Mouse (Mus musculus): ENCODE data around the gene Fos. TPM values are rescaled to one million over a fixed set of nuclear protein-coding genes. Genes with fewer than 3 reads are reported as not detected.

Fos gene
- polyA plus RNA-seq, 1 experiment from 2014 or later, result 0.89 TPM

DNA sequence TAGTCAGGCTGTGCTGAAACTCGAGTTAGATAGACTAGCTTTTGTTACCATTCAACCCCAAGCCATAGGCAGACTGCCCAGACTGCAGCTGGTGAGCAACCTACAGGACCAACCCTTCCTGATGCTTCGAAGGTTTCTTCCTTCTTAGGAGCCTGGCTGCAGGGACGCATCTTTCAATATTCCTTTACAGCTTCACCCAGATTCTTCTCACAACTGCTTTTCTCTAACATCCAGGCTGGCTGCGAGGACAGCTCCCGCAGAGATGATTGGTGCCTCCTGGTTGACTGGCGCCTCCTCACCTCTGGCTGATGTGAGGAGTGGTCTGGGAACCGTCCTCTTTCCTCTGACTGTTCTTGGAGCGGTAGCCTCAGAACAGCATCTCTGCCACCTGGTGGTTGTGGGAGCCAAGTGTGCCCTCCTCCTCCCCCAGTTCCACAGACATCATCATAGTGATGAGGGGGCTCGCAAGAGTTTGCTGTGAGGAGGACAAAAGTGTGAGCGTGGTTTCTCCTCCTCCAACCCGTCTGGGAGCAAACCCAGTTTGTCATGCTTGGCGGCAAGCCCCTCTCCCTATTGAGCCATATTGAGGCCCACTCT is 14.0 kb downstream of the Fos start:
- Histone ChIP-seq H3K9me3 (ENCODE audit: control insufficient read depth, low read length) (no peaks in the 10 kb centered on the region), H3K9ac (ENCODE audit: low read length) (no peak overlapping the region), H3K4me3 (ENCODE audit: low read depth, low read length) (peak overlapping the region; percentile 5; the same call in 1 of the 2 replicates), H3K36me3 (ENCODE audit: control insufficient read depth, insufficient read depth, low read length) (no peaks in the 10 kb centered on the region), H3K27me3 (ENCODE audit: control insufficient read depth, insufficient read depth, low read length) (no peaks in the 10 kb centered on the region), H3K27ac (replicated peaks; ENCODE audit: low read depth, low read length) (no peak overlapping the region), H3K4me1 (ENCODE audit: control insufficient read depth, insufficient read depth, low read length) (peaks cover 4% of the 10 kb centered on the region; the same call in 1 of the 2 replicates), H3K4me2 (ENCODE audit: low read depth, severe bottlenecking) (peak overlapping the region; percentile 58; the same call in 1 of the 2 replicates)
- ATAC-seq (ENCODE audit: insufficient number of reproducible peaks, low FRiP score, low TSS enrichment, low read depth), result no peak
- DNase-seq (ENCODE audit: low spot score), result peak; percentile 83
- 2% methylated on average over 12 of the region's 12 CpGs for WGBS

DNA sequence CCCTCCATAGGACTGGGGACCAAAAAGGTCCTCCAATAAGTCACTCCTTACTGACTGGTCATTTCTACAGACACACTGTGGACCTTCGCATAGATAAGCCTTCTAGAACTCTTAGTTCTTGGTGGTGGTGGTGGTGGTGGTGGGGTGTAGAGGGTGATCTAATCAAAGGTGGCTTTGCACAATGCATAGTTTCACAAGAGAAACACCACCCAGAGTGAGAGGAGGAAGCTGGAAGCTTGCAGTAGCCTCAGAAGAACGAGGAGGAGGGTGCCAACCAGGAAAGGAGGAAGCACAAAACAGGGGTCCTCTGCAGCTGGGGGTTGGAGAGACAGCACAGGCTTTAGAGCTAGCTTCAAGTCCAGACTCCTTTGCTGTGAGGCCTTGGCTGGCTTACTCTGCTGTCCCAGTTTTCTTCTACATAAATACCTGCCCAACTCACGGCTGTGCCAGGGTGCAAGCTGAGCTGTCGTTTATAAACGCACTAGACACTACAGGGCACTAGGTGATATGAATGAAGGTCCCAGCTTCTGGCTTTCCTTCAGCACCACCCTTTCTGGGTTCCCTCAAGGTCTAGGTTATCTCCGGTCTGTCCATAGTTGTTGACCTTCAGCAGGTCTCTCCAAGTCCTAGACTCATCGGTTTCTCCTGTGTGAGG is 15.7 kb downstream of the Fos start:
- Histone ChIP-seq H3K4me1 (ENCODE audit: control insufficient read depth, insufficient read depth, low read length) (peaks cover 4% of the 10 kb centered on the region; the same call in 1 of the 2 replicates), H3K4me3 (ENCODE audit: low read depth, low read length) (no peak overlapping the region), H3K4me2 (ENCODE audit: low read depth, severe bottlenecking) (no peak overlapping the region), H3K9ac (ENCODE audit: low read length) (no peak overlapping the region), H3K27ac (replicated peaks; ENCODE audit: low read depth, low read length) (no peak overlapping the region), H3K27me3 (ENCODE audit: control insufficient read depth, insufficient read depth, low read length) (no peaks in the 10 kb centered on the region), H3K36me3 (ENCODE audit: control insufficient read depth, insufficient read depth, low read length) (no peaks in the 10 kb centered on the region), H3K9me3 (ENCODE audit: control insufficient read depth, low read length) (no peaks in the 10 kb centered on the region)
- DNase-seq (ENCODE audit: low spot score) (no peak), ATAC-seq (ENCODE audit: insufficient number of reproducible peaks, low FRiP score, low TSS enrichment, low read depth) (no peak)
- WGBS, result 84% methylated on average over 7 of the region's 7 CpGs

DNA sequence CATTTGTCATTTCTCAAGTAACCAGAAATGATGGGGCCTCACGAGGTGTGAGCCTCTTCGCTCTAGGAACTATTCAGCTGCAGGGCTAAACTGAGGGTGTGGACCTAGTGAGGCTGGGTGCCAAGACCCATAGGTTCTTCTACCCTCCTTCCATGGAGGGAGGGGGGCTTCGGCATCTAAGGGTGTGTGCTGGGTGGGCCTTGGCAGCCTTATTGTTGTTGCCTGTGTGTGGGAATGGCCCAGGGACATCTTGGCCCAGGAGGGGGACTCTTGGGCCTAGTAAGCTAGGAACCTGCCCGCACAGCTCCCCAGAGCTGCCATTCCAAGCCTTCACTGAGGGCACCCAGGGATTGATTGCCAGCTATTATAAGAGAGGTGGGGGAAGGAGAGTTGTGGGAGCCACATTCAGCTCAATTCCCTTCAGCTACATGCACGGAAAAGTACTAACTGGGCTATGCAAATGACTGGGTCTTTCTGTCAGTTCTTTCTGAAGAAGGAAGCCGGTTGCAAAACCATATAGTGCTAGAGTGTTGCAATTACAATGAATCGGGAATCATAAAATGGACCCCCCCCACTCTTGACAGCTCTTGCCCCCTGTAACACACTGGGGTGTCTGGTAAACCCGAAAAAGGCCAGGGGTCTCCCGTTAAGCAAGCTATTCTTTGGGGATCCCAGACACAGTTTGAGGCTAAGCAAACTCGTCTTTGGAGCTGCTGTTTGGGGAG is 16.6 kb downstream of the Fos start:
- 65% methylated on average over 10 of the region's 10 CpGs for WGBS
- H3K36me3 ChIP-seq (ENCODE audit: control insufficient read depth, insufficient read depth, low read length), result no peaks in the 10 kb centered on the region
- H3K27ac ChIP-seq (replicated peaks; ENCODE audit: low read depth, low read length), result no peak overlapping the region
- H3K4me2 ChIP-seq (ENCODE audit: low read depth, severe bottlenecking), result no peak overlapping the region
- H3K4me1 ChIP-seq (ENCODE audit: control insufficient read depth, insufficient read depth, low read length), result peaks cover 4% of the 10 kb centered on the region; the same call in 1 of the 2 replicates
- H3K9me3 ChIP-seq (ENCODE audit: control insufficient read depth, low read length), result no peaks in the 10 kb centered on the region
- H3K9ac ChIP-seq (ENCODE audit: low read length), result no peak overlapping the region
- no peak overlapping the region for H3K4me3 ChIP-seq (ENCODE audit: low read depth, low read length)
- no peak for ATAC-seq (ENCODE audit: insufficient number of reproducible peaks, low FRiP score, low TSS enrichment, low read depth)
- H3K27me3 ChIP-seq (ENCODE audit: control insufficient read depth, insufficient read depth, low read length), result no peaks in the 10 kb centered on the region
- no peak for DNase-seq (ENCODE audit: low spot score)

DNA sequence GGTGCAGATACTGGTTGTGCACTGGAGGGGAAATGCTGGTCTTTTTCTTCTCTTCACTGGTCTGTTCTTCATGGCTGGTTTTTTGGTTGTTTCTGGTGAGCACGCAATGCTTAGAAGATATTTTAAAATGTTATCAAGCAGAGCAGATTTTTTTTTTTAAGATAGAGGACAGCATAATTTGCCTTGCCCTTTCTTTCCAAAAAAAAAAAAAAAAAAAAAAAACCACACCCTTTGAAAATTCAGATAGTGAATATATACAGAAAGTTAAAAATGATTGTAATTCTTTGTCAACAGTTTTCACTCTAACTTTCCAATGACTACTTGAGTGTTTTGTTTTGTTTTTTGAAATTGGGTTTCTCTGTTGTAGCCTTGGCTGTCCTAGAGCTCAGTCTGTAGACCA is 17.3 kb downstream of the Fos start:
- Histone ChIP-seq H3K9ac (ENCODE audit: low read length) (no peak overlapping the region), H3K4me2 (ENCODE audit: low read depth, severe bottlenecking) (no peak overlapping the region), H3K27me3 (ENCODE audit: control insufficient read depth, insufficient read depth, low read length) (no peaks in the 10 kb centered on the region), H3K27ac (replicated peaks; ENCODE audit: low read depth, low read length) (no peak overlapping the region), H3K4me3 (ENCODE audit: low read depth, low read length) (no peak overlapping the region), H3K9me3 (ENCODE audit: control insufficient read depth, low read length) (no peaks in the 10 kb centered on the region), H3K4me1 (ENCODE audit: control insufficient read depth, insufficient read depth, low read length) (peaks cover 2% of the 10 kb centered on the region; the same call in 1 of the 2 replicates), H3K36me3 (ENCODE audit: control insufficient read depth, insufficient read depth, low read length) (no peaks in the 10 kb centered on the region)
- 96% methylated on average over 1 of the region's 1 CpGs for WGBS
- ATAC-seq (ENCODE audit: insufficient number of reproducible peaks, low FRiP score, low TSS enrichment, low read depth), result no peak
- DNase-seq (ENCODE audit: low spot score), result no peak

DNA sequence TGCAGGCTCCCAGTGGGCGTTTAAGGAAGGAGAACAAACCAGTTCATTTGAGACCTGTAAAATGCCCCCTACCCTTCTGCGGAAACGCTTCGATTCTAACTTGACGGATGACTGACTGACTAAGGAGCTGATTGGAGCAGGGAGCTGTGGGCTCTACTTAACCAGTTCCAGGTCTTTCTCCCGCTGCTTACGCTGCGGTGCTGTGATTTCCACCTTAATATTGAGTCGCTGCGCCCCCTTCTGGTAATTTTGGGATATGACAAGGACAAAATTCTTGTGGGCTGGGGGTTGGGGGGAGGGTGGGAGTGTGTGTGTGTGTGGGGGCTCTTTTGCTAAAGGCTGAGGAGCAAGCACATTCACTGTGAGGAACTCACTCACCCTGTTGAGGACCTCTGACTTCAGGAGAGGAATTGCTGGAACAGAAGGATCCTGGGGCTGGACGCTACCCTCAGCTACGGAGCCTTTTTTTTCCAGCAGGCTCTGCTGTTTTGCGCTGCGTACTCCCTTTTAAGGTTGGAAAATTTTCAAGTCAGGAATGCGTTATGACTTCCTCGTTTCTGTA is 18.5 kb downstream of the Fos start:
- Histone ChIP-seq H3K9me3 (ENCODE audit: control insufficient read depth, low read length) (no peaks in the 10 kb centered on the region), H3K4me2 (ENCODE audit: low read depth, severe bottlenecking) (0 out of 2 replicates have a peak overlapping the region, but pooled peaks have one; percentile 15), H3K9ac (ENCODE audit: low read length) (no peak overlapping the region), H3K4me3 (ENCODE audit: low read depth, low read length) (no peak overlapping the region), H3K27ac (replicated peaks; ENCODE audit: low read depth, low read length) (peak overlapping the region; percentile 51; the same call in 1 of the 2 replicates), H3K27me3 (ENCODE audit: control insufficient read depth, insufficient read depth, low read length) (no peaks in the 10 kb centered on the region), H3K36me3 (ENCODE audit: control insufficient read depth, insufficient read depth, low read length) (no peaks in the 10 kb centered on the region), H3K4me1 (ENCODE audit: control insufficient read depth, insufficient read depth, low read length) (peaks cover under 1% of the 10 kb centered on the region; the same call in 1 of the 2 replicates)
- 23% methylated on average over 16 of the region's 16 CpGs for WGBS
- DNase-seq (ENCODE audit: low spot score) (peak; percentile 87), ATAC-seq (ENCODE audit: insufficient number of reproducible peaks, low FRiP score, low TSS enrichment, low read depth) (peak; percentile 79)

DNA sequence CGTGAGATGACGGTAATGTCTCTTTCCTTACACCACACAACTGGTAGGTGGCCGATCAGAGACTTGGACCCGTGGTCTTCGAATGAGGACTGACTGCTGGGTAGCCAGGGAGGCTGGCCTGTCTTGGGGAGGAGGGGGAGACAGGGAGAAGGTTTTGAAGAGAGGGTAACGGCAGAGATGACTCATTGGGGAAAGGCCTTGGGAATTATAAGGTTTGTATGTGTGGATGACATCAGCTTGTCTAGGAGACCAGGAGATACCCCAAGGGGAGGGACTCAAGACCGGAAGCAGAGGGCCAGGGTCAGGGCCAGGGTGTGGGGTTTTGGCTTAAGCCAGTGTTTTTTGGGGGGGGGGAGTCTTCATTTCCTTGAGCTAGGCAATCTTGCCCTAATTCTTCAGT is 22.6 kb downstream of the Fos start:
- Histone ChIP-seq H3K9ac (ENCODE audit: low read length) (no peak overlapping the region), H3K4me3 (ENCODE audit: low read depth, low read length) (no peak overlapping the region), H3K9me3 (ENCODE audit: control insufficient read depth, low read length) (no peaks in the 10 kb centered on the region), H3K27me3 (ENCODE audit: control insufficient read depth, insufficient read depth, low read length) (no peaks in the 10 kb centered on the region), H3K4me1 (ENCODE audit: control insufficient read depth, insufficient read depth, low read length) (no peaks in the 10 kb centered on the region), H3K27ac (replicated peaks; ENCODE audit: low read depth, low read length) (no peak overlapping the region), H3K36me3 (ENCODE audit: control insufficient read depth, insufficient read depth, low read length) (no peaks in the 10 kb centered on the region), H3K4me2 (ENCODE audit: low read depth, severe bottlenecking) (no peak overlapping the region)
- ATAC-seq (ENCODE audit: insufficient number of reproducible peaks, low FRiP score, low TSS enrichment, low read depth), result no peak
- 79% methylated on average over 7 of the region's 7 CpGs for WGBS
- no peak for DNase-seq (ENCODE audit: low spot score)

DNA sequence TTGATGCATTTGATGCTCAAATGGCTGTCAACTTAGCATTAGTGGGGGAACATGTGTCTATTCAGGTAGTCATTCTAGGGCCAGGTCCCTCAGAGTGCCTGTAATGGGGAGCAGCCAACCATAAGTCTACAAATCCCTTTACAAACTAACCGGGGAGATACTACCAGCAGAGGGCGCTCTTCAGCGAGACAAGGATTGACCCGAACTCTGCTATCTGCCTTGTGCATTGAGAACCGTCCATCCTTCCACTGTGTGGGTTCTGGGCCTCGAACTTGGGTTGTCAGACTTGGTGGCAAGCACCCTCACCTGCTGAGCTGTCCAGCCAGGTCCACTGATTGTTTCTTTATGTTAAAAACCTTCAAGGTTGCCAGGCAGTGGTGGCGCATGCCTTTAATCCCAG is 23.1 kb downstream of the Fos start:
- peak; percentile 85 for DNase-seq (ENCODE audit: low spot score)
- Histone ChIP-seq H3K27ac (replicated peaks; ENCODE audit: low read depth, low read length) (no peak overlapping the region), H3K4me2 (ENCODE audit: low read depth, severe bottlenecking) (no peak overlapping the region), H3K4me3 (ENCODE audit: low read depth, low read length) (no peak overlapping the region), H3K4me1 (ENCODE audit: control insufficient read depth, insufficient read depth, low read length) (no peaks in the 10 kb centered on the region), H3K27me3 (ENCODE audit: control insufficient read depth, insufficient read depth, low read length) (no peaks in the 10 kb centered on the region), H3K9me3 (ENCODE audit: control insufficient read depth, low read length) (no peaks in the 10 kb centered on the region), H3K9ac (ENCODE audit: low read length) (no peak overlapping the region), H3K36me3 (ENCODE audit: control insufficient read depth, insufficient read depth, low read length) (no peaks in the 10 kb centered on the region)
- no peak for ATAC-seq (ENCODE audit: insufficient number of reproducible peaks, low FRiP score, low TSS enrichment, low read depth)
- 20% methylated on average over 7 of the region's 7 CpGs for WGBS

DNA sequence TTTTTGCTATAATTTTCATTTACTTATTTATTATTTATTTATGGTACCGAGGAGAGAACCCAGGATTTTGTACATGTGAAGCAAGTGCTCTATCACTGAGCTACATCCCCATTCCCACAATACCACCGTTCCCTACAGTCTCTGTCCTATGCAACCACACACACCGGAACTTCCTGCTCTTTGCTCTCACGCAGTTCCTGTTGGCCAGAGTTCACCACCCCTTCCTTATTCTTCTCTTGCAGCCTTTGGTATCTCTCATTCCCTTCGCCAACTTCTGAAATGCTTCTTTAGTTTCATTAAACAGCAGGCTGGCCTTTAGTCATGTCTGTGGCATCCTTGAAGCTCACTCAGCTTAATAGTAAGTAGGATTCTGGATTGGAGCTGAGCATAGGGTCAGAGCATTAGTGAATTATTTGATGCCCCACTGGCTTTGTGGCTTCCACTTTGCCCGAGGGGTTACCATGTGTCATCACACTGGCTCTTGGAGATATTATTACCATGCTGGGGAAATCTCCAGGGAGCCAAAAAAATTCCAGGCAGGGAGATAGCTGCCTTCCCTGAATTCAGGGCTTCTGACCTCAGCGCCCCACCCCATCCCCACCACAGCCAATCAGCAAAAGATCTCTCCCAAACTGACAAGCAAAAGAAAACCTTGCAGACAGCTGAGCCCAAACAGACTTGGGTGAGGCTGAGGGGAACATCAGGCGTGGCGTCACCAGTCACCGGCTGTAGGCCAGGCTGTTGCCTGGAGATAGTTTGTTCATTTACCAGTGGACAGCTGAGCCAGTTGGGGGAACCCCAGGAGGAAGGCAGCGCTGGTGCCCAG is 23.8 kb downstream of the Fos start:
- no peaks in the 10 kb centered on the region for H3K36me3 ChIP-seq (ENCODE audit: control insufficient read depth, insufficient read depth, low read length)
- H3K27me3 ChIP-seq (ENCODE audit: control insufficient read depth, insufficient read depth, low read length), result no peaks in the 10 kb centered on the region
- H3K9ac ChIP-seq (ENCODE audit: low read length), result no peak overlapping the region
- ATAC-seq (ENCODE audit: insufficient number of reproducible peaks, low FRiP score, low TSS enrichment, low read depth), result no peak
- no peak for DNase-seq (ENCODE audit: low spot score)
- 72% methylated on average over 11 of the region's 11 CpGs for WGBS
- H3K4me2 ChIP-seq (ENCODE audit: low read depth, severe bottlenecking), result no peak overlapping the region
- no peak overlapping the region for H3K4me3 ChIP-seq (ENCODE audit: low read depth, low read length)
- H3K4me1 ChIP-seq (ENCODE audit: control insufficient read depth, insufficient read depth, low read length), result no peaks in the 10 kb centered on the region
- H3K9me3 ChIP-seq (ENCODE audit: control insufficient read depth, low read length), result no peaks in the 10 kb centered on the region
- H3K27ac ChIP-seq (replicated peaks; ENCODE audit: low read depth, low read length), result no peak overlapping the region
